Mouse (Mus musculus): ENCODE data around the gene Chd5.

- no peak for TF ChIP-seq POLR2A (IDR thresholded peaks at IDR 0.05; ENCODE audit: borderline replicate concordance, insufficient read depth, low read length)
- TF ChIP-seq CTCF (IDR thresholded peaks at IDR 0.05; ENCODE audit: borderline replicate concordance, insufficient read depth, low read depth, low read length): no peak
Measured at GRCm38 (mm10) chr4:152412524-152413080, 74.2 kb downstream of the Chd5 start.
